Mouse (Mus musculus): Measurements from ENCODE around the gene Crebl2. TPM values are rescaled to one million over a fixed set of nuclear protein-coding genes. Genes with fewer than 3 reads are reported as not detected.
A peak's percentile ranks its signal among the peaks of the same experiment; 100 is the strongest.

Crebl2 gene
- total RNA-seq, 2 experiments from 2014 or later, result 29.9 to 32.9 TPM

- peak; percentile 98 for DNase-seq (ENCODE audit: low spot score in 2 of 2)
- intact Hi-C loops (cut with DNase I), result loop anchor here (2.0 kb wide), 2 partner anchors 84 to 204 kb away; no protein-coding TSS in a partner anchor
These were observed 33.2 kb downstream of the Crebl2 start for GRCm38 (mm10) chr6:134863146-134863545.

- DNase-seq (ENCODE audit: low spot score in 2 of 2), result no peak
- intact Hi-C loops (cut with DNase I), result no loop called here
These were observed 36.2 kb downstream of the Crebl2 start for GRCm38 (mm10) chr6:134866113-134866512.

- DNase-seq (ENCODE audit: low spot score in 2 of 2), result no peak
- intact Hi-C loops (cut with DNase I), result no loop called here
These were observed 37.4 kb downstream of the Crebl2 start for GRCm38 (mm10) chr6:134867325-134867724.

- intact Hi-C loops (cut with DNase I), result no loop called here
- DNase-seq (ENCODE audit: low spot score in 2 of 2), result no peak
These were observed 40.3 kb downstream of the Crebl2 start for GRCm38 (mm10) chr6:134870209-134870742.

GRCm38 (mm10) chr6:134870887-134871286, 40.9 kb downstream of the Crebl2 start:
- intact Hi-C loops (cut with DNase I), result no loop called here
- DNase-seq (ENCODE audit: low spot score in 2 of 2), result no peak

GRCm38 (mm10) chr6:134872236-134872635, 42.3 kb downstream of the Crebl2 start:
- no peak for DNase-seq (ENCODE audit: low spot score in 2 of 2)
- intact Hi-C loops (cut with DNase I), result no loop called here

- intact Hi-C loops (cut with DNase I), result no loop called here
- DNase-seq (ENCODE audit: low spot score in 2 of 2), result no peak
These were observed 43.1 kb downstream of the Crebl2 start for GRCm38 (mm10) chr6:134873018-134873417.

- DNase-seq (ENCODE audit: low spot score in 2 of 2), result no peak
- intact Hi-C loops (cut with DNase I), result no loop called here
These were observed 46.8 kb downstream of the Crebl2 start for GRCm38 (mm10) chr6:134876795-134877194.

GRCm38 (mm10) chr6:134877276-134877675, 47.3 kb downstream of the Crebl2 start:
- no peak for DNase-seq (ENCODE audit: low spot score in 2 of 2)
- intact Hi-C loops (cut with DNase I), result no loop called here

GRCm38 (mm10) chr6:134877892-134878291, 47.9 kb downstream of the Crebl2 start:
- no peak for DNase-seq (ENCODE audit: low spot score in 2 of 2)
- intact Hi-C loops (cut with DNase I), result no loop called here

- no peak for DNase-seq (ENCODE audit: low spot score in 2 of 2)
- intact Hi-C loops (cut with DNase I), result no loop called here
These were observed 49.6 kb downstream of the Crebl2 start for GRCm38 (mm10) chr6:134879556-134879955.

- DNase-seq (ENCODE audit: low spot score in 2 of 2), result no peak
- intact Hi-C loops (cut with DNase I), result no loop called here
These were observed 50.1 kb downstream of the Crebl2 start for GRCm38 (mm10) chr6:134880046-134880445.

- intact Hi-C loops (cut with DNase I), result no loop called here
- no peak for DNase-seq (ENCODE audit: low spot score in 2 of 2)
These were observed 53.7 kb downstream of the Crebl2 start for GRCm38 (mm10) chr6:134883661-134884060.

- DNase-seq (ENCODE audit: low spot score in 2 of 2), result no peak
- intact Hi-C loops (cut with DNase I), result no loop called here
These were observed 55.6 kb downstream of the Crebl2 start for GRCm38 (mm10) chr6:134885515-134885914.

- DNase-seq (ENCODE audit: low spot score in 2 of 2), result peak; percentile 31 to 47
- intact Hi-C loops (cut with DNase I), result no loop called here
These were observed 56.5 kb downstream of the Crebl2 start for GRCm38 (mm10) chr6:134886475-134886874.

GRCm38 (mm10) chr6:134887008-134887407, 57.1 kb downstream of the Crebl2 start:
- intact Hi-C loops (cut with DNase I), result loop anchor here (1.0 kb wide), 1 partner anchor 33 kb away; the partner anchor contains the start of gene Cdkn1b
- peak; percentile 27 to 46 for DNase-seq (ENCODE audit: low spot score in 2 of 2)

- DNase-seq (ENCODE audit: low spot score in 2 of 2), result peak; percentile 88 to 97
- intact Hi-C loops (cut with DNase I), result loop anchor here (1.0 kb wide), 1 partner anchor 32 kb away; the partner anchor contains the start of gene Cdkn1b
These were observed 57.9 kb downstream of the Crebl2 start for GRCm38 (mm10) chr6:134887711-134888449.

GRCm38 (mm10) chr6:134888563-134889017, 58.6 kb downstream of the Crebl2 start:
- intact Hi-C loops (cut with DNase I), result no loop called here
- peak; percentile 66 to 86 for DNase-seq (ENCODE audit: low spot score in 2 of 2)

- intact Hi-C loops (cut with DNase I), result no loop called here
- DNase-seq (ENCODE audit: low spot score in 2 of 2), result no peak
These were observed 59.8 kb downstream of the Crebl2 start for GRCm38 (mm10) chr6:134889763-134890162.

- no peak for DNase-seq (ENCODE audit: low spot score in 2 of 2)
- intact Hi-C loops (cut with DNase I), result no loop called here
These were observed 60.5 kb downstream of the Crebl2 start for GRCm38 (mm10) chr6:134890436-134890835.

All from left cerebral cortex, postnatal 25 days (tissue).